7 mouse cellular contexts compared by ENCODE assay signal in the genomic region with DNA sequence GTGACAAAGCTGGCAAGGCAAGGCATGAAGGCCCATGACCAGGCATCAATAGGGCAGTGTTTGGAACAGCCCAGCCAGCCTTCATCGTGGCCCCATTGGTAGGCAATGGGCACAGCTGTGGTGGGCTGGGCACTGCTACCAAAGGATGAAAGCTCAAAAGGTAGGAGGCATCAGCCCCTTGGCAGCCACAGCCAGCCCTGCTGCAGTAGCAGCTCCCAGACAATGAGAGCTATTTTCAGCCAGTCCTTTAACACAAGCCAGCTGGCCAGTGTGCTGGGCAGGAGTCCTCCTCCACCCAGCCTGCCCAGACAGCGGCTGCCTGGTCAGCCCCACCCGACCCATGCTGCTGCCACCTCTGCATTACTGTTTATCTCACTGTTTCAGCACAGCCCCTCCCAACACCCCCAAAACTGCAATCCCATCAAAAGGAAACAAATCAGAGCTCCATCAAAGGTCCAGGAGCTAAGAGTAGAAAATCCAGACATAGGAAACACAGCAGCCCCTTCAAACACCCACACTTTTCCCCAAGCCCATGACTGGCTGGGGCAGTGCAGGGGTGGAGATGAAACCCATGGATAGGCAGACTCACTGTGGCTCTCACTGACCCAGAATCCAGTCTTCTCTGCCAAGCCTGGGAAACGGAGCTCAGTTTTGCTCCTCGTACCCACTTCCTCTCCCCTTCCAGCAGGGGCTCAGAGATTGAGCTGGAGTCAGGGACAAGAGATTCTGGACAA. TPM values are rescaled to one million over a fixed set of nuclear protein-coding genes. Genes with fewer than 3 reads are reported as not detected.
DNase-seq lines count a peak whose midpoint lies in the region; ATAC-seq lines count a peak whose summit lies in the region.

No protein-coding gene starts in this region.

- no peak overlapping the region for H3K4me2 ChIP-seq in hindbrain, embryonic 13.5 days

- peak overlapping the region; percentile 77 for H3K27ac ChIP-seq in hindbrain, embryonic 13.5 days

- peak; percentile 77 for DNase-seq in right cerebral cortex, adult 18-20 months
- no peak for DNase-seq in right cerebral cortex, postnatal 4 days
- peak; percentile 55 to 75 for DNase-seq in frontal cortex, postnatal 36 days (ENCODE audit: low spot score in 2 of 2)
- peak; percentile 72 for DNase-seq in left cerebral cortex, postnatal 4 days
- DNase-seq in right cerebral cortex, postnatal 14 days: peak; percentile 32
- DNase-seq in B cell, adult 2 months: no peak

- H3K27me3 ChIP-seq in hindbrain, embryonic 13.5 days: no peaks in the 10 kb centered on the region

- no peaks in the 10 kb centered on the region for H3K9me3 ChIP-seq in hindbrain, embryonic 13.5 days

- H3K4me3 ChIP-seq in hindbrain, embryonic 13.5 days: no peak overlapping the region

- intact Hi-C loops in left cerebral cortex, postnatal 4 days (cut with DNase I): no loop called here

- no peaks in the 10 kb centered on the region for H3K36me3 ChIP-seq in hindbrain, embryonic 13.5 days

- H3K9ac ChIP-seq in hindbrain, embryonic 13.5 days: peak overlapping the region; percentile 8; the same call in 1 of the 2 replicates

- peak; percentile 65; the same call in 1 of the 2 replicates for ATAC-seq in hindbrain, embryonic 13.5 days (ENCODE audit: low FRiP score)

- H3K4me1 ChIP-seq in hindbrain, embryonic 13.5 days (replicated peaks): peaks cover 33% of the 10 kb centered on the region

- 57% methylated on average over 5 of the region's 5 CpGs for WGBS in hindbrain, embryonic 13.5 days

RNA-seq across cellular contexts. Expression of a gene that starts 26.7 kb away (rescaled TPM):
- polyA plus RNA-seq in hindbrain, embryonic 13.5 days (2015; fragmentation: Nextera tagmentation; extraction: Ambion mirVana): 8.2 and 8.8 TPM in 2 replicates
- total RNA-seq in left cerebral cortex, postnatal 4 days (2021): 10 to 100 TPM; 23.2 to 24.0 TPM

RNA-seq across cellular contexts. Expression of a gene that starts 47.9 kb away (rescaled TPM):
- 0.47 and 0.69 TPM in 2 replicates for polyA plus RNA-seq in hindbrain, embryonic 13.5 days (2015; fragmentation: Nextera tagmentation; extraction: Ambion mirVana)
- total RNA-seq in left cerebral cortex, postnatal 4 days (2021): 1 to 10 TPM in 1 of 2 experiments, under 1 TPM in 1; 0.64 to 1.3 TPM

RNA-seq across cellular contexts. Expression of a gene that starts 48.7 kb away (rescaled TPM):
- polyA plus RNA-seq in hindbrain, embryonic 13.5 days (2015; fragmentation: Nextera tagmentation; extraction: Ambion mirVana): 116 and 124 TPM in 2 replicates
- total RNA-seq in left cerebral cortex, postnatal 4 days (2021): 100 to 1,000 TPM; 125 to 132 TPM

RNA-seq across cellular contexts. Expression of a gene that starts 49.1 kb away (rescaled TPM):
- polyA plus RNA-seq in hindbrain, embryonic 13.5 days (2015; fragmentation: Nextera tagmentation; extraction: Ambion mirVana): 255 and 257 TPM in 2 replicates
- total RNA-seq in left cerebral cortex, postnatal 4 days (2021): 100 to 1,000 TPM; 238 to 247 TPM

Comparison
In these comparisons a context has a peak if more than half of its experiments do, and no peak if none do; other contexts are left out.
1. DNase-seq: peak in right cerebral cortex, adult 18-20 months (single experiment), frontal cortex, postnatal 36 days (2 of 2), left cerebral cortex, postnatal 4 days (single experiment) and right cerebral cortex, postnatal 14 days (single experiment); none in right cerebral cortex, postnatal 4 days (single experiment) and B cell, adult 2 months (0 of 2).